Mouse (Mus musculus): ENCODE data around the gene Zfp618.

The Zfp618 gene

DNA sequence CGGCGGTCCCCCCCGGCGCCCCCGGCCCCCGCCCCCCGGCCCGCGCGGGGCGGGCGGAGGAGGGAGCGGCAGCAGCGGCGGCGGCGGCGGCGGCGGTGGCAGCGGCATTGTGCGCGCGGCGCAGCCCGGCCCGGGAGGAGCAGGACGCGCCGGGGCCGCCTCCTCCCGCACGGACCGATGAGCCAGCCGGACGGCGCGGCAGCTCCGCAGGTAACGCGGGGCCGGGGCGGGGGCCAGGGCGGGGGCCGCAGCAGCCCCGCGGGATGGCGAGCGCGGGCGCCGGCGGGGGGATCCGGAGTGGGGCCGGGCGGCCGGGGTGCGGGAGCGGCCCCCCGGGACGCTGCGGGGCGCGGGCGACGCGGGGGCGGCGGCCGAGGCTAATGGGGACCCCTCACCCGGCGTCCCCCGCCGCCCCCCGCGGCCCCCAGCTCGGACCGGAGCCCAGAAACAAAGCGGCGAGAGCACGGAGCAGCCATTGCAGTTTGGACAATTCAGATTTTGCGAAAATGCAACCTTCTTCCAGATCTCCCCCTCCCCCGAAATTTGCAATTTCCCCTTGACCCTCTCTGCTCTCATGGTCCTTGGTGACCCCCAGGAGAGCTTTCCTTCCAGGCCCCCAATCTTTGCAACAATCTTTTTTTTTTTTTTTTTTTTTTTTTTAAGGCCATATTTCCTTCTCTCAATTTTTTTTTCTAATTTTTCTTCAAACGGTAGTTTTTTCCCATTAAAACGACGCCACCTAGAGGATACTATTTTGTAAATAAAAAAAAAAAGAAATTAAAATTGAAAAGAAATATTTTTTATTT lies at the start of gene Zfp618:
TSS of gene Zfp618 (plus strand) at position 77 of the 806 bp plus-strand sequence.
- DNase-seq (ENCODE audit: extremely low spot score, low spot score), result peak; percentile 58

DNA sequence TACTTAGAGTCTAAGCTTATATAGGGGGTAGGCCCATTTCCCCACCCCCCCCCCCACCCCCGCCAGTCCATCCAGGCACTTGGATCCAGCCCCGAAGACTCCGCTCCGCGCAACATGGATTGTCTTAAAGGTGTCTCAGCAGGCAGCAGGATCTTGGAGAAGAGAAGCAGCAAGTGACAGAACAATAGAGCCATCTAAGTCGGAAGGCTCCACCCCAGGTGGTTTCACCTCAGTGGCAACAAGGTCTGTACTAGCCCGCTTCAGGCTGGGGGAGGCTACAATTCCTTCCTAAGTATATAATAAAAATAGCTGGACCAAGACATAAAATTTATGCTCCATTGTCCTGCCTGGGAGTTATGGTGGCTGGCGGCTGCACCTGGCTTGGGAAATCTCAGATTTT lies 48.3 kb upstream of the Zfp618 start:
- DNase-seq (ENCODE audit: extremely low spot score, low spot score), result no peak

DNA sequence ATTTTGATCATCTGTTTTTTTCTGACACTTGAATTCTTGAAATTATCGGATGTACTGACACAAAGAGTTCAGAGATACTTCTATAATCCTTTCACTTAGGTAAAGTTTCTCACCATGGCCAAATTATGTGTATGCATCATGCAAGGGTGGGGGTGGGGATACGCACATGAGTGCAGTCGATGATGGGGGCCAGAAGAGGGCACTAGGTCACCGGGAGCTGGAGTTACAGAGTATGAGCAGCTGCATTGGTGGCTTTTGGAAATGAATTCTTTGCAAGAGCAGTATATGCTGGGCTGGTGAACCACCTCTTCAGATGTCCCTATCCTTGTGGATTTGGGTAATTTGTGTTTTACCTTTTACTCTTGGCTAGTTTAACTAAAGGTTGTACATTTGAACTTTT lies 31.6 kb upstream of the Zfp618 start:
- no peak for DNase-seq (ENCODE audit: extremely low spot score, low spot score)

DNA sequence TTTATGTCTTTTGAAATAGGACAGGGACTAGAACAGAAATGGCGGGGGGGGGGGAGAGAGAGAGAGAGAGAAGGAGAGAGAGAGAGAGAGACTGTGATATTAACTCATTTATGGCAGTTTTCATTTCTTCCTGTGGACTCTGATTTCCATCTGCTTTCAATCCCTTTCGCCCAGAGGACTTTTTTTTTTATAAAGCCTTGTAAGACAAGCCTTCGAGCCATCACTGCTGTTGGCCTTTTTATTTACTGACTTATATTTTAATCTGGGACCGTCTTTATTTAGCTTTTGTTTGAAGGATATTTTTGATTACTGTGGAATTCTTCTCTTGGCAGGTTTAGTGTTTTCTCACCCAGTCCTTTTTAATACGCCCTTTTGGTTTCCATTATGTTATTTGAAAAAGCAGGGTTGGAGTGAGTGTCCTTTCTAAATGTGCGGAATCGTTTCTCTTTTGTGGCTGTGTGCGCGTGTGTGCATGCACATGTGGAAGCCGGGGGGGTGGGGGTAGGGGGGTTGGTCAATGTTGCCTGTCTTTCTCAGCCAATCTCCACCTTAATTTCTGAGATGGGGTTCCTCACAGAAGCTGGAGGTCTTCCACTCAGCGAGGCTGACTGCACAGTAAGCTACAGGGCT lies 29.7 kb upstream of the Zfp618 start:
- DNase-seq (ENCODE audit: extremely low spot score, low spot score), result no peak

DNA sequence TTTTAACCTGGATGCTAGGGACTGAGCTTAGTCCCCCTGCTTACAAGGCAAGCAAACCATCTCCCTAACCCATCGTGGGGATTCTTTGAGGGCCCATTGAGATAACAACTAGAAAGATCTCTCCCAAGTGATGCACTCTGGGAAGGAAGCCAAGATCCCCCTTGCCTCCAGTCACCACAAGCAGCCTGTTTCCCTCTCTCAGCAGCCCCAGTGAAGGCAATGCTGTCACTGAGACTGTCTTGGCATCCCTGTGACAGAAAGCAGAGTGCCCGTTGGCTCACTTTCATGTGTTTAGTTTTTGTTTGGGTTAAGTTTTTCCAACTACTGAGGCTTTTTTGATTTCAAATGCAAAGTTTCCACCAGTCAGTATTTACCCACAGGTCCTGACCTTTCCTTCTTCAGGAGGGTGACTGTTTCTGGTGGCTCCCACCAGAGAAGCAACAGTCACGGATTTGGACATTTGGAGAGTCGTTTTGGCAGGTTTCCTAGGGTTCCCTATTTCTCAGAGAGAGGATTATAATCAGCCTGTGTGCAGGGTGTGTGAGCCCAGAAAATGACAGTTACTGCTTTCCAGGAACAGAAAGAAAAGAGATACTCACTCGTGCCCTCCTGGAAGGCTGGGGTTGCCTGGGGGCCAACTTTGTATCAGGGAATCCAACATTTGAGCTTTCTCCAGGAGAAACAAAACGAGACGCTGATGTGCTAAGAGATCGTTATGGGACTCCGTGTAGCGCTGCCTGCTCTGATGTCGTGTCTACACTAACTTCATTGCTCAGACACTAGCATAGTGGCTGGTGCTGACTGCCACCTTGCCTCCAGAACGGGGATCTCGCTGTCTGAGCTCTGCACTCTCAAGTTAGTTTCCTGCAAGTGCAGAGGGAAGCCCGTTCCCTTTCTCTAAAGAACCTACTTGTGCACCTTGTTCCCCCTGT lies 23.1 kb upstream of the Zfp618 start:
- no peak for DNase-seq (ENCODE audit: extremely low spot score, low spot score)

DNA sequence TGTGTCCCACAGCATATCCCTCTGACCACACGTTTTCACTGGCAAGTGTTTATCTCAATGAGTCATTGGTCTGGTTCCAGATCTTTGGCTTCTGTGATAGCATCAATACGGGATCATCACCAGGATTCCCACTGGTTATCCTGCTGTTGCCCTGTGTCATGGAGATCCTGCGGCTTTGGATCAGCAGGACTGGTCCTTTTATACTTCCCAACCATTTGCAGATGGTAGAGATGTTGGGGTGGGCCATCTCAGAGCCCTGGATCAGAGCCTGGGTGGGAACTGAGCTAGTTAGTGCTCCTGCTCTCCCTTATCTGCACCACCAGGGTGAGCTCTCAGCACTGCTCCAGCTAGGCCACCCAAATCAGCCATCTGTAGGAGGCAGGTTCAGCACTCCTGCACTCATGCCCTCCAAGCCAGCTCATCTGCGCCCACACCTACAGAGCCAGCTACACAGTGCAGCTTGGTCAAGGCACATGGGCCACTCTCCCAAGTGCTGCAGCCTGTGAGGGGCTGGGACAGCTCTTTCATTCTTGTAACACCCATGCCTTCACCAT lies 21.0 kb upstream of the Zfp618 start:
- DNase-seq (ENCODE audit: extremely low spot score, low spot score), result no peak

DNA sequence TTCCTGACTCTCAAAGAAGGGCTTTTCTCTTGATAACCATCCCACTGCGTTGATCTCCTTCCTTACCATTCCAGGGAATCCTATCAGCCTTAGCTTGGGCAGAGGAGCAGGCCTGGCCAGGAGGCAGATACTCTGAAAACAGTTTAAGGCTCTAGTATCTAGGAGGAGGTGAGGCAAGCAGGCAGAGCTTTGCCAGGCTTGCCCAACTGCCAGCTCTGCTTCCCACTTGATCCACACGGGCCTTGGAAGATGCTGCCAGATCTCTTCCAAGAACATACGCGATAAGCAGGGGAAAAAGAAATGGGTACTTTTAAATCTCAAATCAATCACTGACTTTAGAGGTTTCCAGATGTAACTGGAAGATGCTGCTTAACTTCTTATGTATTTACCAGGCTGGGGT lies 1.6 kb upstream of the Zfp618 start:
- DNase-seq (ENCODE audit: extremely low spot score, low spot score), result no peak

DNA sequence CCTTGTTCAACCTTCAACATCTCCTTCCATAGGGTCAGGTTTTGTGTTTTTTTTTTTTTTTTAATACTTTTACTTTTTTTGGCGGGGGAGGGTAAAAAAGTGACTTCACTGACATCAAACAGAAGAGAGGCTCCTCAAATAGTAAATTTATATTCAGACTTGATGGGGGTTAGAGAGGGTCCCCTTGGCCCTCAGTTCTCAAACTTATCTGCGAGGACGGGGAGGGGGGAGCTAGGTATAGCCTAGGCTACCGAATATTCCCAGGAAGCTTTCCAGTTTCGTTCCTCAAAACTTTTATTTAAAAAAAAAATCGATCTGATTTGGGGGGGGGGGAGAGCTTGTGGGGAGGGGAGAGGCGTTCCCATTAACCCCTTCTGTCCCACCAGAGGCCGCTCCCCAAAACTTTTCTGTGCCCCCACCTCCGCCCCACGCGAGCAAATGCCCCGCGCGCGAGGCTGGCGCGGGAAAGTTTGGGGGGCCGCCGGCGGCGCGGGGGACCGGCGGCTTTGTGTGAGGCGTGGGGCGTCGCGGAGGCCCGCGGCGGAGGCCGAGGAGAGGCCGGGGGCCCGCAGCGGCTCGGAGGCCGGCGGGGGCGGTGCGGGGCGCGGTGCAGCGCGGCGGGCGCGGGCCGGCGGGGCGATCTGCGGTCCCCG lies 403 bp upstream of the Zfp618 start:
- DNase-seq (ENCODE audit: extremely low spot score, low spot score), result peak; percentile 49

DNA sequence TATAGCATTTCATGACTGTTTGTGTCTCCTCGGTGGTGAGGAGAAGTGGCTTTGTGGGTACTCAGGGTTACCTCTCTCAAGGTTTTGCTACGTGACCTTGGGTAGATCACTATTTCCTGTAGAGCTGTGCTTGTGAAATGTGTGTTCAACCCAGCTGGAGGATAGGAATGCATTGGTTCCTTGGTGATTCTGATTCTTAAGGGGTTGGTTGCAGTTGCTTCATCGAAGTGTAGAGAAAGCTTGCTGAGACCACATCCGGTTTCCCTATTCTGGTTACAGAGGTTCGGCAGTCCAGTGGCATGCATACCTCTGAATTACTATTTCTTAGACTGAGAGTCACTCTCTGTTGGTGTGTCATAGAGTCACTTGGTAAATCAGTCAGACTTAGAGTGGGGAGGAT lies 4.2 kb downstream of the Zfp618 start:
- no peak for DNase-seq (ENCODE audit: extremely low spot score, low spot score)

DNA sequence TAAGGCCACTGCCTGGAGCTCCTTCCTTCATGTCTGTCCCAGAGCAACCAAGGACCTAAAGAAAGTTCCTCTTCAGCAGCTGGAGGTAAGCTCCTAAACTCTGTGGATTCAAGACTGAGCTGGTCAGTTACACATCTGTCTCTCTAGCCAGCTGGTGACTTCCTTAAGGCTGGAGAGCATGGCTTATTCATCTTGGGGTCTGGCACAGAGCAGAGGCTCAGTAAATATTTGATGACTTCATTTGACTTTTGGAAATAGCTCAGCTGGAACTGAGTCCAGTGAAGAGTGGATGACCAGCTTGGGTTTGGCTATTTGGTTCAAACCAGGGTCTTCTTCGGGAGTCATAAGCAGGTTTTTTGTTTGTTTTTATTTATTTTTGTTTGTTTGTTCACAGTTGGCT lies 6.6 kb downstream of the Zfp618 start:
- no peak for DNase-seq (ENCODE audit: extremely low spot score, low spot score)

DNA sequence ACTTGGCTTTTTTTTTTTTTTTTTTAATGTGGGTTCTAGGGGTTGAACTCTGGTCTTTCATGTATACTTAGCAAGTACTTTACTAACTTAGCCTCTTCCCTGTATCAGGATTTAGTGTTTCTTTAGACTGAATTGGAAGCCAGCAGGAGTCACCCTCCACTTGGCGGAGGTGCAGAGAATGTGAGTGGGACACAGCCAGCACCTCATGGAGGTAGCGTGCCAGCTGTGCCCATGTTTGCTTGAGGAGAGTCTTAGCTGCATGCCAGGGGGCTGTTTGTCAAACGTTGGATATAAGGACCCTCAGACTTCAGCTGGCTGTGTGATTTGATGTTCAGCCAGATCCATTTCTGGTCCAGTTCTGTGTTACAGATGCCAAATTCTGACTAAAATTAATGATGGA lies 7.7 kb downstream of the Zfp618 start:
- no peak for DNase-seq (ENCODE audit: extremely low spot score, low spot score)

DNA sequence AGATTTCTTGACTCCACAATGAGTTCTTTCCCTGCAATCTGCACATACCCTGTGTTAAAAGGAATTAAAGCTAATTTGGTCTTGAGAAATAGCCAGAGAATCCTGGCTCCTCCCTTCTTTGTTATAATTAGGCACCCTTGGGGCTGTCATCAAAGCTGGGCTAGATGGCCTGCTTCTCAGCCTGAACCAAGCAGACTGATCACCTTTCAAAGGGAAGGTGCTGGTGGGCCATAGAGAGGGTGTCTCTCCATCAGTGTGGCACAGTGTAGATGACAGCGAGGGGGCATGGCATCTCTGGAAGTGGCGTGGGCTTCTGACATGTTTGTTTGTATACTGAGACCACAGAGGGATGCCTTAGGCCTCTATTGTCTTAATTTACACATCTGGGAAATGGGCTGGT lies 9.5 kb downstream of the Zfp618 start:
- DNase-seq (ENCODE audit: extremely low spot score, low spot score), result no peak

DNA sequence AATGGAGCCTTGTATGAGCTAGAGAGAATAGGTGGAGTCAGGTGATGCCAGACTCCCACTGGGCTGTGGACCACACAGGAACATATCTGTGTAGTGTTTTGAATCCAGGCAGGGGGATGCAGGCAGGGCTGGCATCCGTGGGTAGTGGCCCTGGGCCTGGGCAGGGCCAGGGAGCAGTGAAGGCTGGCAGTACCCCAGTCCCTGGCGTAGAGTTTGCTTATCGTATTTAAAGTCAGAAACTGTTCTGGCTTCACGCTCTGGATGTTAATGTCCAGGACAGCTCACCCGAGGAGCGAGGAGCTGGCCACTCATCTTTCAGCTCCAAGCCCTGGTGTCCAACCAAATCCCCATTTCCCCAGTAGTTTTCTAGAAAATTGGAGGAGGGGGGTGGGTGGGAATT lies 10.2 kb downstream of the Zfp618 start:
- DNase-seq (ENCODE audit: extremely low spot score, low spot score), result no peak

DNA sequence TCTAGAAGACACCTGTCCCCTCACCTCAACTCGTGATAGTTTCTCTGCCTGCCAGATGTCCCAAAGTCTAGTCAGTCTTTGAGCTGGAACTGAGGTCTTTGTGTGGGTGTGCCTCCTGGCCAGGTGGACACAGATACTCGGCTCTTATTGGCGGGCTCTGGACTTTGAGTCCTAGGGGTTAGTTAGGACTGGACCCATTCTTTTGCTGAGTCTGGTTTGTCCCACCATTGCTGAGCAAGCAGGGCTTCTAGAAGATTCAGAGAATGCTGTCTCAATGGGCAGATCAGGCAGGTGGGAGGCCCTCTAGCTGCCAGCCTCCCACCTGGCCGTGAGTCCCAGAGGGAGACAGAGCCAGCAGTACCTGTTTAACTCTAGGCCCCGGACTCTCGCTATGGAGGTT lies 12.1 kb downstream of the Zfp618 start:
- DNase-seq (ENCODE audit: extremely low spot score, low spot score), result no peak

DNA sequence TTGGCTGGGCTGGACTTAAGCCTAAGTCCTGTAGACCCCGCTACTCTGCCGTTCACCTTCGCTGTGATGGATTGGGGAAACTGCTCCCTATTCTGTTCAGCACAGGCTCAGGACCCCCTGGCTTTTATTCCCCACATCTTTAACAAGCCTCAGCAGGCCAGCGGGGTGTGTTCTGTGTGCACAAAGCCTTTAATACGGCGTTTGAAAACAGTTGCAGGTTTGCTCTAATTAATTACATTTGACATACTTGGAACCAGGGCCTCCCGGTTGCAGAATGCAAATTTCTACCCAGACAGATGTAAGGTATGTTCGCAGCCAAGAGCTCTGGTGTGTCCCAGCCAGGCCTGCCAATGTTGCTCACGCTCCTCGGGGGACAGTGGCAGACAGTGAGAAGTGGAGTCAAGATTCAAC lies 13.1 kb downstream of the Zfp618 start:
- no peak for DNase-seq (ENCODE audit: extremely low spot score, low spot score)

DNA sequence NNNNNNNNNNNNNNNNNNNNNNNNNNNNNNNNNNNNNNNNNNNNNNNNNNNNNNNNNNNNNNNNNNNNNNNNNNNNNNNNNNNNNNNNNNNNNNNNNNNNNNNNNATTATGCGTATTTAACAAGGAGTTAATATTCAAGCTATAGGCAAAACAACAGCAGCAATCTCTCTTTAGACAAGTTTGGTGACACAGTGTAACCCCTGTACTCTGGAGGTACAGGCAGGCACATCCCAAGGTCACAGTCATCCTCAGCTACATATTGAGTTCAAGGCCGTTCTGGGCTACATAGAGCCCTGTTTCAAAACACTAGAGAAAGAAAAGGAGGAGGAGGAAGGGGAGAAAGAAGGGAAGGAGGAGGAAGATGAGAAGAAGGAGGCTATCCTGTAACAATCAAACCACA lies 16.2 kb downstream of the Zfp618 start:
- no peak for DNase-seq (ENCODE audit: extremely low spot score, low spot score)

DNA sequence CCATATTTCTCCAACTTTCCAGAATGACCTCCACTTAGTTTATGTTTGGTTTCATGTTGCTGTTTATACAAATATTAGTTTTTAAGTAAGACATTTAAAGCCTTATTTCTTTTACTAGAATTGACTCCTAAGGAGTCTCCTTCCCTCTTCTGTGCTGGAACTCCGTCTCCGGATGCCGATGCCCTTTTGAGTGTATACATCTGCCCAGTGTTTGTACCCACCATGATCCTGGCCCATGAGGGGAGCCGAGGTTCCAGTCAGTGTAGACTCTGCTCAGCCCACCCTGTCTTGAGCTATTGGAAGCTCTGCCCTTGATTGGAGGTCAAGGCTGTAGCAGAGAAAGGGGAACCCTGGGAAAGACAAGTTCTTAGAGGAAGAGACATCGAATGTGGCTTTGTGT lies 18.2 kb downstream of the Zfp618 start:
- no peak for DNase-seq (ENCODE audit: extremely low spot score, low spot score)

DNA sequence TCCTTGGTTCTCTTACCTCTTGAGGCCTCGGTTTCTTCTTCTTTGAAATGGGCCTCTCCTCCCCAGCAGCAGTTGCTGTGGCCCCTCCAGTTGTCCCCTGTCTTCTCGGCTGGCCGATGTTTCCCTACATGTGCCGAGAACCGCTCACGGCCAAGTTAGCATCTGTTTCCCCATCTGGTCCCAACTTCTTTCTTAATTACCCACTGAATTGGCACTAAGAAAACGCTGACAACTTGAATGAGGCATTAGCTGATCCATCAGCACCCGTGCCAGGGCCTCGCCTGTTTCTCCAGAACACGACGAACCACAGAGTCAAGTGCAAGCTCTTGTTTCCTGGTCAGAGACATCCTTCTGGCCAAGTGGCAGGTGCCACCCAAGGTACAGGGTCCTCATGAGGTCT lies 26.0 kb downstream of the Zfp618 start:
- DNase-seq (ENCODE audit: extremely low spot score, low spot score), result no peak

DNA sequence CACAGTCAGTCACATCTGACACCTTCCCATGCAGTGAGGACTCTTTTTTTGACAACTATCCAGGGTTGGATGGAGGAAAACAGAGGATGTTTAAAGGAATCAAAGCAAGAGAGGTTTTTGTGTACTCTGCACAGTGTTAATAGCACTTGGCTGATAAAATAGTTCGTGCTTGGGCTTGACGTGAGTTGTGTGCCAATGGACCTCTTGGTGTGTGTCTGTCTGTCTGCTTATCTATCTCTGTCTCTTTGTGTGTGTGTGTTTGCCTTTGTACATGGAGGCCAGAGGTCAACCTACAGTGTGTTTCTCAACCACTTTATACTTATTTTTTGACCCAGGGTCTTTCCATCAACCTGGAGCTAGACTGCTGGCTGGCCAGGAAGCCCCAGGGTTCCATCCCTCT lies 27.8 kb downstream of the Zfp618 start:
- no peak for DNase-seq (ENCODE audit: extremely low spot score, low spot score)

DNA sequence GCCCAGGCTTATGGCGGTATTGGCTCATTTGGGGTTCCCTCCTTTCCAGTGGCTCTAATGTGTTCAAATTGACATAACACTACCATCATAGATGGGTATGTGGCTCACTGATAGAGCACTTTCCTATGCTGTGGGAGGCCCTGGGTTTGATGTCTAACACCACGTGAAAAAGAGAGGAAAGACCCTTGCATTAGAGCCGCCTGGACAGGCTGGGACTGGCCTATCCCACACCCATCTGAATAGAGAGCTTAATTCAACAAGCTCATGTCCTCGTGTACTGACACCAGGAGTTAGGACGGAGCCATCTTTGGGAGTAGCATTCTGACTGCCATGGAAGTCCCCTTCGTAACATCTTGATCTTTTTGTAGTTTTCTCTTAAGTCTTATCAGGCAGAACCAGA lies 32.2 kb downstream of the Zfp618 start:
- no peak for DNase-seq (ENCODE audit: extremely low spot score, low spot score)

DNA sequence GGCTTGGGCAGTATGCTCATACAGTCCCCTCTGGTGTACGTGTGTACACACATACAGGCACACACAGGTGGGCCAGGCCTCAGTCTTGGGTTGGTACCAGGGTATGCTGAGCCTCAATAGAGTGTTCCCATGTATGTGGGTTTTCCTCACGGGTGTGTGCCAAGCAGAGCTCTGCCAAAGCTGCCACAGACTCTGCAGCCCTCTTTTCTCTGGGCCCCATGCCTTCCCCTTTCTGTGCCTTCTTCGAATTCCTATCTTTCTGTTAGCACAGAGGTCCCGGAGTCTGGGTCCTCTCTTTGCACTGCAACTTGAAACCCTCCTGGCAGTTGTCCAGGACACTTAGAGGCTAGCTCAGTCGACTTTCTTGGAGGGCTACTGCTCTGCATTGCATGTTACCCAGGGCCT lies 33.1 kb downstream of the Zfp618 start:
- no peak for DNase-seq (ENCODE audit: extremely low spot score, low spot score)

Measured in neural tube, embryonic 10.5 days (tissue).